Mouse (Mus musculus) heart, postnatal 14 days (tissue): ENCODE results near the gene Umps. TPM values are rescaled to one million over a fixed set of nuclear protein-coding genes. Genes with fewer than 3 reads are reported as not detected.

ENCODE experiments used
- total RNA-seq, 2 experiments: library from RNA; stranded (reverse); gene quantifications; 2 replicates each; pipeline ENCODE4 v1.2.3; 2021

Gene Umps
- total RNA-seq, 2 experiments from 2014 or later, result 9.2 TPM

Other genes with a start within 250 kb of the Umps start
- under 1 TPM; 0.12 to 0.17 TPM for gene Muc13, start 173.0 kb downstream of the Umps start, total RNA-seq
- 10 to 100 TPM; 66.7 to 72.8 TPM for gene Itgb5, start 137.4 kb downstream of the Umps start, total RNA-seq